Mouse (Mus musculus) small intestine, adult 2 months (tissue): Measurements from ENCODE around the gene Fhdc1.

ENCODE experiments used
- CTCF ChIP-seq: fragments of 200-500 bp; IDR thresholded peaks from 2 replicates; pipeline ENCODE4 v1.5.1; 2012; ENCODE audit warnings: low read depth, mild to moderate bottlenecking, control low read depth, inconsistent platforms, low read length, moderate library complexity, mixed read lengths; ENCODE audit not compliant: insufficient replicate concordance, insufficient read length; ENCODE audit errors: extremely low read depth
- POLR2A ChIP-seq: fragments of 200-500 bp; IDR thresholded peaks from 2 replicates; pipeline ENCODE4 v1.6.1; 2012; ENCODE audit warnings: low read depth, mild to moderate bottlenecking, control low read depth, inconsistent platforms, low read length, moderate library complexity

GRCm38 (mm10) chr3:84500491-84500890, 20.3 kb upstream of the Fhdc1 start:
- no peak for TF ChIP-seq CTCF
- TF ChIP-seq POLR2A, result no peak
